Mouse (Mus musculus): ENCODE results near the gene Gdf11. TPM values are rescaled to one million over a fixed set of nuclear protein-coding genes. Genes with fewer than 3 reads are reported as not detected.

Gdf11 gene
- total and polyA plus RNA-seq, 3 experiments, result 3.4 to 7.3 (median 4.5) TPM

DNA sequence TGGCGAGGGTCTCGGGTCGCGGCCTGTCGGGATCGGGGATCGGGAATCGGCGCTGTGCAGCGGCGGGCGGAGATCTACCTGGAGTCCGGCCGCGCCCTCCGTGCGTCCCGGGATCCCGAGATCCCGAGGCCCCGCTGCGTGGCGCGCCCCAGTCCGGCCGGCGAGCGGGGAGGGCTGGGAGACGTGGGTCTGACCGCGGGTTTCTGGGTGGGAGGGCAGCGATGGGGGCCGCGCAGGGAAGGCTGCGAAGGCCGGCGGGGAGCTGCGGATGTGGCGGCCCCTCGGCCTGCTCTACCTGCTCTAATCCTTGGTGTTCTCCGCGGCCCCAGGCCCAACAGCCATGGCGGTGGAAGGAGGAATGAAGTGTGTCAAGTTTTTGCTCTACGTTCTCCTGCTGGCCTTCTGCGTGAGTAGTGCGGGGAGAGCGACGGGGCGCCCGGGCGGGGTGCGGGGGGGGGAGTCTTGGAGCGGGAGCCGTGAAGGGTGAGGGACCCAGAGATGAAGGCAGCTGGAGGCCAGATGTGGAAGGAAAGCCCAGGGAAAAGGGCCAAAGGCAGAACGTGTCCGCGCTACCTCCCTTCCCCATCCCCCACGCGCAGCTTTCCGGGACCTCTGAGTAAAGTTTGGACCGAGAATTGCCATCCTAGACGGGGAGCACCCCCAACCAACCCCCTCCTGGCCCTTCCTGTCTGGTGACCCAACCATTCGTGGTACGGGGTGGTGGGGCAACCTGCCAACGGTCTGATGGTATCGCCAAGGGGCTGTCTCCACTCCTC is 18.7 kb upstream of the Gdf11 start:
- Histone ChIP-seq H3K4me3 (replicated peaks in 1 of 3; ENCODE audit: low read depth in 2 of 3, low read length in 2 of 3, poor library complexity in 1 of 3) (no peak overlapping the region), H3K27ac (ENCODE audit: insufficient read depth, low read depth) (no peak overlapping the region), H3K9me3 (replicated peaks; ENCODE audit: low read length) (no peaks in the 10 kb centered on the region), H3K79me2 (replicated peaks; ENCODE audit: control insufficient read depth, extremely low read depth, insufficient read depth, poor library complexity, severe bottlenecking) (no peaks in the 10 kb centered on the region), H3K4me2 (ENCODE audit: insufficient read depth, low read depth, poor library complexity, severe bottlenecking) (no peak overlapping the region), H3K9ac (ENCODE audit: insufficient read depth, low read depth) (no peak overlapping the region), H3K4me1 (ENCODE audit: control insufficient read depth in 1 of 2, insufficient read depth in 2 of 2) (peaks cover 0 to 3% of the 10 kb centered on the region in 2 experiments; a peak in 1 of 4 replicates), H3K36me3 (replicated peaks in 1 of 2; ENCODE audit: control insufficient read depth in 1 of 2, insufficient read depth in 1 of 2, low read length in 1 of 2) (no peaks in the 10 kb centered on the region), H3K27me3 (replicated peaks) (peaks cover 2% of the 10 kb centered on the region)
- no peak for DNase-seq (ENCODE audit: extremely low read depth)
- dilution Hi-C loops (cut with MboI; ENCODE audit: extremely low pct_ligation_motif_present, extremely low pct_unique_long_range_greater_than_20kb, low sequenced_read_pairs) (no loop called here), in situ Hi-C loops (cut with MboI; ENCODE audit: low pct_ligation_motif_present, low pct_unique_long_range_greater_than_20kb, low sequenced_read_pairs) (no loop called here)
- no peak for TF ChIP-seq JUN (IDR thresholded peaks at IDR 0.05; ENCODE audit: insufficient read depth, low read depth, low read length)
- no peak for TF ChIP-seq CHD2 (IDR thresholded peaks at IDR 0.05; ENCODE audit: low read length)
- no peak for TF ChIP-seq BHLHE40 (IDR thresholded peaks at IDR 0.05; ENCODE audit: low read depth, low read length)
- no peak for TF ChIP-seq UBTF (IDR thresholded peaks at IDR 0.05; ENCODE audit: low read depth, low read length)
- TF ChIP-seq SMC3 (IDR thresholded peaks at IDR 0.05; ENCODE audit: low read depth, low read length), result no peak
- TF ChIP-seq ZC3H11A (IDR thresholded peaks at IDR 0.05; ENCODE audit: low read depth, low read length), result no peak
- no peak for TF ChIP-seq TBP (conservative IDR thresholded peaks at IDR 0.05; ENCODE audit: low read depth, low read length)
- no peak for TF ChIP-seq MAFK (IDR thresholded peaks at IDR 0.05; ENCODE audit: insufficient replicate concordance, low read length)
- no peak for TF ChIP-seq E2F4 (IDR thresholded peaks at IDR 0.05; ENCODE audit: insufficient replicate concordance, low read depth, low read length)
- no peak for TF ChIP-seq NRF1 (IDR thresholded peaks at IDR 0.05; ENCODE audit: low read depth, low read length)
- TF ChIP-seq CTCF (conservative IDR thresholded peaks at IDR 0.05 in 1 of 2, IDR thresholded peaks at IDR 0.05 in 1 of 2; ENCODE audit: low read depth in 2 of 2, low read length in 2 of 2), result no peak
- no peak for TF ChIP-seq IRF4 (IDR thresholded peaks at IDR 0.05; ENCODE audit: low read depth, low read length)
- no peak for TF ChIP-seq POLR2A (IDR thresholded peaks at IDR 0.05; ENCODE audit: low read depth, low read length)
- TF ChIP-seq PAX5 (IDR thresholded peaks at IDR 0.05; ENCODE audit: low read length), result no peak
- TF ChIP-seq JUND (conservative IDR thresholded peaks at IDR 0.05; ENCODE audit: low read depth, low read length), result no peak
- TF ChIP-seq SIN3A (IDR thresholded peaks at IDR 0.05; ENCODE audit: low read length), result no peak
- TF ChIP-seq ZMIZ1 (IDR thresholded peaks at IDR 0.05; ENCODE audit: low read depth, low read length), result no peak
- TF ChIP-seq POLR2AphosphoS2 (IDR thresholded peaks at IDR 0.05; ENCODE audit: low read depth, low read length), result no peak
- TF ChIP-seq MEF2A (IDR thresholded peaks at IDR 0.05; ENCODE audit: borderline replicate concordance, low read depth, low read length), result no peak
- TF ChIP-seq MXI1 (IDR thresholded peaks at IDR 0.05; ENCODE audit: low read depth, low read length), result no peak

GRCm38 (mm10) chr10:128909567-128910028 is 18.1 kb upstream of the Gdf11 start:
- Histone ChIP-seq H3K79me2 (replicated peaks; ENCODE audit: control insufficient read depth, extremely low read depth, insufficient read depth, poor library complexity, severe bottlenecking) (no peaks in the 10 kb centered on the region), H3K4me2 (ENCODE audit: insufficient read depth, low read depth, poor library complexity, severe bottlenecking) (no peak overlapping the region), H3K27me3 (replicated peaks) (peaks cover 2% of the 10 kb centered on the region), H3K9me3 (replicated peaks; ENCODE audit: low read length) (no peaks in the 10 kb centered on the region), H3K4me3 (replicated peaks in 1 of 3; ENCODE audit: low read depth in 2 of 3, low read length in 2 of 3, poor library complexity in 1 of 3) (no peak overlapping the region), H3K27ac (ENCODE audit: insufficient read depth, low read depth) (no peak overlapping the region), H3K9ac (ENCODE audit: insufficient read depth, low read depth) (no peak overlapping the region), H3K4me1 (ENCODE audit: control insufficient read depth in 1 of 2, insufficient read depth in 2 of 2) (peaks cover 0 to 3% of the 10 kb centered on the region in 2 experiments; a peak in 1 of 4 replicates), H3K36me3 (replicated peaks in 1 of 2; ENCODE audit: control insufficient read depth in 1 of 2, insufficient read depth in 1 of 2, low read length in 1 of 2) (no peaks in the 10 kb centered on the region)
- no peak for TF ChIP-seq ZC3H11A (IDR thresholded peaks at IDR 0.05; ENCODE audit: low read depth, low read length)
- no peak for TF ChIP-seq USF2 (conservative IDR thresholded peaks at IDR 0.05; ENCODE audit: low read depth, low read length)
- no peak for TF ChIP-seq MAX (IDR thresholded peaks at IDR 0.05; ENCODE audit: low read length)
- in situ Hi-C loops (cut with MboI; ENCODE audit: low pct_ligation_motif_present, low pct_unique_long_range_greater_than_20kb, low sequenced_read_pairs), result no loop called here
- no peak for DNase-seq (ENCODE audit: extremely low read depth)
- dilution Hi-C loops (cut with MboI; ENCODE audit: extremely low pct_ligation_motif_present, extremely low pct_unique_long_range_greater_than_20kb, low sequenced_read_pairs), result no loop called here

Measured in CH12.LX (cell line).